Mouse (Mus musculus) bone marrow macrophage, adult 2 months (primary cell): ENCODE measurements around the gene Tes3-ps.

ENCODE experiments used
- CTCF ChIP-seq: IDR thresholded peaks from 2 replicates; pipeline ENCODE4 v1.5.1; 2012; ENCODE audit warnings: low read depth, mild to moderate bottlenecking, low read length, moderate library complexity
- POLR2A ChIP-seq: IDR thresholded peaks from 2 replicates; pipeline ENCODE4 v1.6.1; 2012; ENCODE audit warnings: mild to moderate bottlenecking, low read depth, low read length, borderline replicate concordance

- no peak for TF ChIP-seq CTCF
- no peak for TF ChIP-seq POLR2A
Observed at GRCm38 (mm10) chr13:49472676-49473005, 20.5 kb upstream of the Tes3-ps start.
